ENCODE assay signal across 26 mouse cellular contexts in genomic region chr13:9786050-9786449, GRCm38 (mm10). TPM values are rescaled to one million over a fixed set of nuclear protein-coding genes. Genes with fewer than 3 reads are reported as not detected.
DNase-seq lines count a peak whose midpoint lies in the region; ATAC-seq and TF ChIP-seq lines count a peak whose summit lies in the region.
"Had no signal": no experiment of that assay in that cellular context is flagged by ENCODE, and none has a peak within 500 bp of the region (broad histone marks: within the 10 kb centered on the region; RNA-seq: fewer than 3 reads in every experiment).

No protein-coding gene starts in this region.

- peak; percentile 64 for ATAC-seq in forebrain, embryonic 12.5 days (ENCODE audit: low FRiP score)
- ATAC-seq in forebrain, postnatal 0 days: no peak
- ATAC-seq in neural tube, embryonic 11.5 days (ENCODE audit: insufficient read depth, low FRiP score, low TSS enrichment): peak; percentile 45; the same call in 1 of the 2 replicates
- ATAC-seq in hindbrain, embryonic 15.5 days (ENCODE audit: low FRiP score, low read depth): peak; percentile 45

- H3K4me2 ChIP-seq in forebrain, embryonic 12.5 days: no peak overlapping the region
- no peak overlapping the region for H3K4me2 ChIP-seq in forebrain, postnatal 0 days (ENCODE audit: low read depth)
- H3K4me2 ChIP-seq in neural tube, embryonic 11.5 days (ENCODE audit: low read depth): no peak overlapping the region
- H3K4me2 ChIP-seq in hindbrain, embryonic 15.5 days: no peak overlapping the region
- H3K4me2 ChIP-seq: embryonic facial prominence, embryonic 15.5 days; heart, embryonic 12.5 days; limb, embryonic 15.5 days; liver, embryonic 15.5 days; lung, embryonic 15.5 days had no signal

- 56% methylated on average over 3 of the region's 3 CpGs for WGBS in forebrain, embryonic 12.5 days
- WGBS in forebrain, postnatal 0 days: 38% methylated on average over 3 of the region's 3 CpGs
- WGBS in neural tube, embryonic 11.5 days: 46% methylated on average over 3 of the region's 3 CpGs
- WGBS in hindbrain, embryonic 15.5 days: 35% methylated on average over 3 of the region's 3 CpGs
- WGBS in thymus, adult 2 months: 93% methylated on average over 3 of the region's 3 CpGs

- no peaks in the 10 kb centered on the region for H3K36me3 ChIP-seq in forebrain, embryonic 12.5 days (replicated peaks)
- H3K36me3 ChIP-seq in forebrain, postnatal 0 days (ENCODE audit: insufficient read depth): no peaks in the 10 kb centered on the region
- no peaks in the 10 kb centered on the region for H3K36me3 ChIP-seq in neural tube, embryonic 11.5 days (ENCODE audit: control insufficient read depth, insufficient read depth, low read length)
- no peaks in the 10 kb centered on the region for H3K36me3 ChIP-seq in hindbrain, embryonic 15.5 days
- no peaks in the 10 kb centered on the region for H3K36me3 ChIP-seq in thymus, adult 2 months (ENCODE audit: control insufficient read depth, insufficient read depth, low read length)
- H3K36me3 ChIP-seq: embryonic facial prominence, embryonic 15.5 days; heart, embryonic 12.5 days; limb, embryonic 15.5 days; liver, embryonic 15.5 days; lung, embryonic 15.5 days had no signal

- no peak for DNase-seq in forebrain, postnatal 0 days
- no peak for DNase-seq in neural tube, embryonic 11.5 days (ENCODE audit: low spot score)
- no peak for DNase-seq in neural tube, embryonic 10.5 days (ENCODE audit: extremely low spot score, low spot score)
- peak; percentile 57 for DNase-seq in retina, postnatal 1 day
- DNase-seq in thymus, adult 2 months: no peak
- DNase-seq in left cerebral cortex, adult 11 months (ENCODE audit: low spot score): no peak
- DNase-seq: adrenal gland, postnatal 14 days; cerebellum, adult 8-10 months; cerebellum, postnatal 36 days; gastrocnemius, postnatal 14 days; heart, adult 18-20 months; heart, postnatal 10 days; kidney, adult 2 months; left cerebral cortex, postnatal 4 days; lung, postnatal 36 days; right cerebral cortex, postnatal 4 days; thymus, postnatal 25 days had no signal

- H3K4me3 ChIP-seq in forebrain, embryonic 12.5 days (replicated peaks): no peak overlapping the region
- H3K4me3 ChIP-seq in forebrain, postnatal 0 days (ENCODE audit: low read depth, low read length): no peak overlapping the region
- H3K4me3 ChIP-seq in neural tube, embryonic 11.5 days (ENCODE audit: low read depth, low read length): no peak overlapping the region
- H3K4me3 ChIP-seq in hindbrain, embryonic 15.5 days: no peak overlapping the region
- no peak overlapping the region for H3K4me3 ChIP-seq in thymus, adult 2 months (ENCODE audit: control insufficient read depth, insufficient read depth, low read length)
- H3K4me3 ChIP-seq: embryonic facial prominence, embryonic 15.5 days; heart, embryonic 12.5 days; limb, embryonic 15.5 days; liver, embryonic 15.5 days; lung, embryonic 15.5 days; megakaryocyte, embryonic 14.5 days had no signal

- H3K27me3 ChIP-seq in forebrain, embryonic 12.5 days: no peaks in the 10 kb centered on the region
- no peaks in the 10 kb centered on the region for H3K27me3 ChIP-seq in forebrain, postnatal 0 days (ENCODE audit: insufficient read depth, low read length)
- H3K27me3 ChIP-seq in neural tube, embryonic 11.5 days (ENCODE audit: control insufficient read depth, insufficient read depth, low read length): no peaks in the 10 kb centered on the region
- H3K27me3 ChIP-seq in hindbrain, embryonic 15.5 days: no peaks in the 10 kb centered on the region
- H3K27me3 ChIP-seq in thymus, adult 2 months (ENCODE audit: control insufficient read depth, insufficient read depth, low read length): no peaks in the 10 kb centered on the region
- H3K27me3 ChIP-seq: embryonic facial prominence, embryonic 15.5 days; heart, embryonic 12.5 days; limb, embryonic 15.5 days; liver, embryonic 15.5 days; lung, embryonic 15.5 days; megakaryocyte, embryonic 14.5 days had no signal

- TF ChIP-seq CTCF in forebrain, postnatal 0 days (IDR thresholded peaks at IDR 0.05; ENCODE audit: low read depth): no peak
- no peak for TF ChIP-seq CTCF in thymus, adult 2 months (IDR thresholded peaks at IDR 0.05; ENCODE audit: borderline replicate concordance, control insufficient read depth, extremely low read depth, insufficient read depth, low read length, poor library complexity)

- no peaks in the 10 kb centered on the region for H3K9me3 ChIP-seq in forebrain, embryonic 12.5 days
- no peaks in the 10 kb centered on the region for H3K9me3 ChIP-seq in forebrain, postnatal 0 days (ENCODE audit: low read length)
- H3K9me3 ChIP-seq in neural tube, embryonic 11.5 days (ENCODE audit: control insufficient read depth, low read length): no peaks in the 10 kb centered on the region
- H3K9me3 ChIP-seq in hindbrain, embryonic 15.5 days: no peaks in the 10 kb centered on the region
- H3K9me3 ChIP-seq: embryonic facial prominence, embryonic 15.5 days; heart, embryonic 12.5 days; limb, embryonic 15.5 days; liver, embryonic 15.5 days; lung, embryonic 15.5 days; megakaryocyte, embryonic 14.5 days had no signal

- H3K27ac ChIP-seq in forebrain, embryonic 12.5 days: no peak overlapping the region
- no peak overlapping the region for H3K27ac ChIP-seq in forebrain, postnatal 0 days (ENCODE audit: low read depth, low read length)
- no peak overlapping the region for H3K27ac ChIP-seq in neural tube, embryonic 11.5 days (ENCODE audit: low read depth, low read length)
- no peak overlapping the region for H3K27ac ChIP-seq in hindbrain, embryonic 15.5 days (replicated peaks)
- no peak overlapping the region for H3K27ac ChIP-seq in thymus, adult 2 months (ENCODE audit: control insufficient read depth, insufficient read depth, low read length)
- H3K27ac ChIP-seq: embryonic facial prominence, embryonic 15.5 days; kidney, postnatal 0 days; limb, embryonic 15.5 days; liver, embryonic 15.5 days; lung, embryonic 15.5 days had no signal

- H3K4me1 ChIP-seq in forebrain, embryonic 12.5 days: peaks cover 5% of the 10 kb centered on the region
- no peaks in the 10 kb centered on the region for H3K4me1 ChIP-seq in forebrain, postnatal 0 days (ENCODE audit: insufficient read depth)
- H3K4me1 ChIP-seq in neural tube, embryonic 11.5 days (ENCODE audit: control insufficient read depth, insufficient read depth, low read length): no peaks in the 10 kb centered on the region
- peaks cover 5% of the 10 kb centered on the region; the same call in 1 of the 2 replicates for H3K4me1 ChIP-seq in hindbrain, embryonic 15.5 days (replicated peaks)
- H3K4me1 ChIP-seq in thymus, adult 2 months (replicated peaks; ENCODE audit: control insufficient read depth, insufficient read depth, low read length): no peaks in the 10 kb centered on the region; the same call in 1 of the 2 replicates
- H3K4me1 ChIP-seq: embryonic facial prominence, embryonic 15.5 days; heart, embryonic 12.5 days; limb, embryonic 15.5 days; liver, embryonic 15.5 days; lung, embryonic 15.5 days; megakaryocyte, embryonic 14.5 days had no signal

- TF ChIP-seq POLR2A in thymus, adult 2 months (IDR thresholded peaks at IDR 0.05; ENCODE audit: control insufficient read depth, extremely low read depth, insufficient read depth, low read length, poor library complexity): no peak

- H3K9ac ChIP-seq in forebrain, embryonic 12.5 days: no peak overlapping the region
- H3K9ac ChIP-seq in forebrain, postnatal 0 days: no peak overlapping the region
- no peak overlapping the region for H3K9ac ChIP-seq in neural tube, embryonic 11.5 days (ENCODE audit: low read length)
- no peak overlapping the region for H3K9ac ChIP-seq in hindbrain, embryonic 15.5 days
- H3K9ac ChIP-seq: embryonic facial prominence, embryonic 15.5 days; heart, embryonic 12.5 days; limb, embryonic 15.5 days; liver, embryonic 15.5 days; lung, embryonic 15.5 days had no signal

RNA-seq across cellular contexts. Expression of gene Zmynd11, which starts 20.9 kb away (rescaled TPM):
- polyA plus RNA-seq in forebrain, embryonic 12.5 days (2016; fragmentation: Nextera tagmentation; extraction: Ambion mirVana): 166 and 169 TPM in 2 replicates
- 237 and 240 TPM in 2 replicates for total RNA-seq in forebrain, postnatal 0 days (2014; rRNA removed)
- 116 and 157 TPM in 2 replicates for polyA plus RNA-seq in forebrain, postnatal 0 days (2015; fragmentation: Nextera tagmentation; extraction: Ambion mirVana)
- 109 and 117 TPM in 2 replicates for polyA plus RNA-seq in neural tube, embryonic 11.5 days (2014; fragmentation: Nextera tagmentation; extraction: Ambion mirVana)
- 151 and 152 TPM in 2 replicates for polyA plus RNA-seq in hindbrain, embryonic 15.5 days (2015; fragmentation: Nextera tagmentation; extraction: Ambion mirVana)
- polyA plus RNA-seq in thymus, adult 2 months (2012; rRNA removed): 60.0 and 60.8 TPM in 2 replicates
